Mouse (Mus musculus) embryonic fibroblast, embryonic 13.5 days (primary cell): Measurements from ENCODE around the gene Gapdhs.

Experiments used
- CTCF ChIP-seq: IDR thresholded peaks from 2 replicates; pipeline ENCODE4 v1.5.1; 2011; ENCODE audit warnings: mild to moderate bottlenecking, control low read depth, low read length, moderate library complexity, borderline replicate concordance; ENCODE audit not compliant: insufficient read depth
- POLR2A ChIP-seq: IDR thresholded peaks from 2 replicates; pipeline ENCODE4 v1.6.1; 2011; ENCODE audit warnings: low read depth, mild to moderate bottlenecking, control low read depth, low read length, moderate library complexity

DNA sequence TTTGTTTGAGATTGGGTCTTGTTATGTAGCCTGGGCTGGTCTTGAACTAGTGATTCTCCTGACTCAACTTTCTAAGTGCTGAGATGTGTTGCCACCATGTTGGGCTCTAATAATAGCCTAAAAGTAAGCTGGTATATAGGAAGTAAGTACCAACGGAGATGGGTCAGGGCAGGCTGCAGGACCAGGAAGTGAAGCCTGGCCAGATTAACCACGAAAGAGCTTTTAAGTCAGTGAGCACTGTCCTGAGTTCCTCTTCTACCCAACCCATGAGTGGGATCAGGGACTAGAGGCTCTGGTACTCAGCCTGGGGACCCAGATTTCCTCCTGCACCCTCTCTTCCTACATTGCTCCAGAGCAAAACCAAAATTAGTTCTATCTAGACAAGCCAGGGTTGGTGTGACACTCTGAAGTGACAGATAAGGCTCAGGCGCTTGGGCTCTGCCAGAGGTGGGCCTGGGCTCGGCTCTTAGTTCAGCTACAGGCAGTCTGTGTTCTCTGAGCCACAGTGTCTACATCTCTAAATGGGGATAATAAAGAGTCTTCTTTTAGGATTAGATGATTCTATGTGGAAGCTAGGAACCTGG lies 18.4 kb upstream of the Gapdhs start:
- no peak for TF ChIP-seq CTCF
- TF ChIP-seq POLR2A, result no peak
